Mouse (Mus musculus): ENCODE measurements around the gene Pdpr. TPM values are rescaled to one million over a fixed set of nuclear protein-coding genes. Genes with fewer than 3 reads are reported as not detected.

Gene Pdpr
- polyA plus RNA-seq, 1 experiment from 2014 or later = 9.8 TPM

DNA sequence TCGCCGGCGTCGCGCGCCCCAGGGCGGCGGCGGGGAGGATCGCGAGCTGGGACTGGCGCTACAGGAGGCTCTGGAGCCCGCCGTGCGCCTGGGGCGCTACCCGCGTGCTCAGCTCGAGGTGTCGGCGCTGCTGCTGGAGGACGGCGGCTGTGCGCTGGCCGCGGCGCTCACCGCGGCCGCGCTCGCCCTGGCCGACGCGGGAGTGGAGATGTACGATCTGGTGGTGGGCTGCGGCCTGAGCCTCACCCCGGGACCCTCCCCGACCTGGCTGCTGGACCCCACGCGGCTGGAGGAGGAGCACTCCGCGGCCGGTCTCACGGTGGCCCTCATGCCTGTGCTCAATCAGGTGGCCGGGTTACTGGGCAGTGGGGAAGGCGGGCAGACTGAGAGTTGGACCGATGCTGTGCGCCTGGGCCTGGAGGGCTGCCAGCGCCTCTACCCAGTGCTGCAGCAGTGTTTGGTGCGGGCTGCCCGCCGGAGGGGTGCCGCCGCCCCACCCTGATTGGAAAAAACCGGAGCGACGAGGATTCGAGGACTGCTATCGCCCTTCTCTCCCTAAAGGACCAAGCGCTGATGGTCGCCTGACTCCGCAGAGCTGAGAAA lies 37.6 kb upstream of the Pdpr start:
- Histone ChIP-seq H3K27ac (replicated peaks in 1 of 2; ENCODE audit: control insufficient read depth in 1 of 2, insufficient read depth in 1 of 2, low read depth in 2 of 2, low read length in 2 of 2) (peak overlapping the region; percentile 46 to 85), H3K4me3 (ENCODE audit: control insufficient read depth in 1 of 2, insufficient read depth in 1 of 2, low read depth in 1 of 2, low read length in 2 of 2) (peak overlapping the region; percentile 75 to 97), H3K27me3 (ENCODE audit: control insufficient read depth, insufficient read depth, low read length) (no peaks in the 10 kb centered on the region), H3K4me1 (ENCODE audit: control insufficient read depth in 2 of 2, insufficient read depth in 2 of 2, low read length in 2 of 2) (peaks cover 12 to 28% of the 10 kb centered on the region in 2 experiments; a peak in 3 of 4 replicates), H3K9me3 (ENCODE audit: control insufficient read depth, low read length) (no peaks in the 10 kb centered on the region), H3K9ac (ENCODE audit: low read length) (peak overlapping the region; percentile 92), H3K36me3 (ENCODE audit: control insufficient read depth, insufficient read depth, low read length) (peaks cover 42% of the 10 kb centered on the region), H3K4me2 (ENCODE audit: low read length) (peak overlapping the region; percentile 97)
- peak; percentile 67 for ATAC-seq (ENCODE audit: insufficient number of reproducible peaks, insufficient read depth, low FRiP score, low read depth)
- WGBS = under 1% methylated on average over 48 of the region's 63 CpGs

DNA sequence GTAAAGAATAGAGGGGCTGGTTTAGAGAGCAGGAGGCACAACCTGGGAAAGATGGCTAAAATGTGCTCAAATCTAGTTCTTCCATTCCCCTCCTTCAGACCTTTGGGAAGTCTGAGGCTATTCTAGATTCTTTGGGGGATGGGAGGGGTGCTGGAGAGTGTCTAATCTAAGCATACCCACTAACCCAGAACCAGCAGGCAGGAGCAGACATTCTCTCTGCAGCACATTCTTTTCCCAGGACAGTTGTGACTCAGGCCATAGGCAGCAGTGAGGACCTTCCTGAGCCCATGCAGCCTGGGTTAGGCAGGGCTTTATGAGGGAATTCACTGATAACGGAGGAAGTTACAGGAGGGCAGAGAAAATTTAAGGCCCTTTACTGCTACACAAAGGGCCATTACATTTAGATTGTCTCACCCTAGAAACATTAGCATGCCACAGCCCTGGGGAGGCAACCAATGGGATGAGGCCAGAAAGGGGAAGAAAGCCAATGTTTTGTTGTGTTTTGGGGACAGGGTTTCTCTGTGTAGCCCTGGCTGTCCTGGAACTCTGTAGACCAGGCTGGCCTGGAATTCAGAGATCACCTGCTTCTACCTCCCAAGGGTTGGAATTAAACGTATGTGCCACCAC lies 35.4 kb upstream of the Pdpr start:
- no peak for ATAC-seq (ENCODE audit: insufficient number of reproducible peaks, insufficient read depth, low FRiP score, low read depth)
- peak overlapping the region in 1 of 2 experiments; percentile 21; a peak in 2 of 4 replicates for H3K27ac ChIP-seq (replicated peaks in 1 of 2; ENCODE audit: control insufficient read depth in 1 of 2, insufficient read depth in 1 of 2, low read depth in 2 of 2, low read length in 2 of 2)

DNA sequence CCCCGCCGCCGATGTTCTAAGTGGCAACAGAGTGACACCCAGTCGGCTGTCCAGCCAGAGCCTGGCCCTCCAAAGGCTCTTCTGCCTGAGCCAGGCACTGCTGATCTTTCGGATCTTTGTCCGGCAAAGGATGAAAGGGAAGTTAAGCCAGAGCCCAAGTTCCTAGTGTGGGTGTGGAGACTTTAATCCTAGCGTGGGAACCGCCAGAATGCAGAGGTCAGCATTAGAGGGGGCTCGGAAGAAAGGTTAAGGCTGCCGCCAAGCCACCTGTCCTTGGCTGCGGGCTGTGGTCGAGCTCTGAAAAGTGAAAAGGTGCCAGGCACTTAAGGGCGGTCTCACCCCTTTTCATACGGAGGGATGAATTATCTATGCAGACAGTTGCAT lies 32.8 kb upstream of the Pdpr start:
- H3K4me1 ChIP-seq (ENCODE audit: control insufficient read depth in 2 of 2, insufficient read depth in 2 of 2, low read length in 2 of 2) = peaks cover 12 to 28% of the 10 kb centered on the region in 2 experiments; a peak in 3 of 4 replicates
- H3K4me3 ChIP-seq (ENCODE audit: control insufficient read depth in 1 of 2, insufficient read depth in 1 of 2, low read depth in 1 of 2, low read length in 2 of 2) = peak overlapping the region; percentile 53 to 79
- WGBS = under 1% methylated on average over 14 of the region's 14 CpGs
- H3K27me3 ChIP-seq (ENCODE audit: control insufficient read depth, insufficient read depth, low read length) = no peaks in the 10 kb centered on the region
- no peaks in the 10 kb centered on the region; the same call in 1 of the 2 replicates for H3K36me3 ChIP-seq (ENCODE audit: control insufficient read depth, insufficient read depth, low read length)
- H3K9ac ChIP-seq (ENCODE audit: low read length) = peak overlapping the region; percentile 61
- ATAC-seq (ENCODE audit: insufficient number of reproducible peaks, insufficient read depth, low FRiP score, low read depth) = no peak
- H3K9me3 ChIP-seq (ENCODE audit: control insufficient read depth, low read length) = no peaks in the 10 kb centered on the region
- H3K27ac ChIP-seq (replicated peaks in 1 of 2; ENCODE audit: control insufficient read depth in 1 of 2, insufficient read depth in 1 of 2, low read depth in 2 of 2, low read length in 2 of 2) = no peak overlapping the region
- peak overlapping the region; percentile 77 for H3K4me2 ChIP-seq (ENCODE audit: low read length)

More for the DNA sequence above, 35.4 kb upstream of the Pdpr start:
- Histone ChIP-seq H3K4me2 (ENCODE audit: low read length) (no peak overlapping the region), H3K36me3 (ENCODE audit: control insufficient read depth, insufficient read depth, low read length) (peaks cover 19% of the 10 kb centered on the region), H3K9ac (ENCODE audit: low read length) (no peak overlapping the region), H3K27me3 (ENCODE audit: control insufficient read depth, insufficient read depth, low read length) (no peaks in the 10 kb centered on the region), H3K4me3 (ENCODE audit: control insufficient read depth in 1 of 2, insufficient read depth in 1 of 2, low read depth in 1 of 2, low read length in 2 of 2) (no peak overlapping the region), H3K4me1 (ENCODE audit: control insufficient read depth in 2 of 2, insufficient read depth in 2 of 2, low read length in 2 of 2) (peaks cover 12 to 28% of the 10 kb centered on the region in 2 experiments; a peak in 3 of 4 replicates), H3K9me3 (ENCODE audit: control insufficient read depth, low read length) (no peaks in the 10 kb centered on the region)
- 40% methylated on average over 2 of the region's 2 CpGs for WGBS

DNA sequence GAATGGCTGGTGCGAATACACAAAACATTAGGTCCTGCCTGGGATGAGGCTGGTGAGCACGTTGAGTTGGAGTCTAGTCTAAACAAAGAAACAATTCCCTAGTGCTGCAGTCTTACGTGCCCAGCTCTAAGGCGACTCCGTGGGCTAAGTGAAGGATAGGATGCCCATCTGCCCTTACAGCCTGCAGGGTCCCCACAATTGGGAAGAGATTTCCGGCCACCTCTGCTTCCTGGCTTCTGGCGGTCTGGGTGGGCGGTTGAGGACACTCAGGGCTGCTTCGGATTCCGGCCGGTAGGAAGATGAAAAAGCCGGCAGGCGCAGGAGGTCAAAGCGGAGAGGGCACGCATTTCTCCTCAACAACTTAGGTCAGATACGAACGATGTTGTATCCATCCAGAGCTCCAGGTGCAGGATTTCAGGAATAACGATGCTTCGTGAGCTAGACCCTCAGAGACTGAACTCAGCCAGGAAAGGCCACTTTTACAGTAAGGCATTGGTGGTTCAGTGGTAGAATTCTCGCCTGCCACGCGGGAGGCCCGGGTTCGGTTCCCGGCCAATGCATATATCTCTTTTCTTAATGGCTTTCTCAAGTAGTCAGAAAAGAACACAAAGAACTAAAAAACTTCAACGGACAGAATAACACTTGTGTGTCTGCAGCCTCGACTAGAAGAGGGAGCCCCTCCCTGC lies 32.2 kb upstream of the Pdpr start:
- Histone ChIP-seq H3K27ac (replicated peaks in 1 of 2; ENCODE audit: control insufficient read depth in 1 of 2, insufficient read depth in 1 of 2, low read depth in 2 of 2, low read length in 2 of 2) (no peak overlapping the region), H3K4me3 (ENCODE audit: control insufficient read depth in 1 of 2, insufficient read depth in 1 of 2, low read depth in 1 of 2, low read length in 2 of 2) (peak overlapping the region; percentile 53 to 79), H3K9ac (ENCODE audit: low read length) (peak overlapping the region; percentile 61), H3K4me2 (ENCODE audit: low read length) (peak overlapping the region; percentile 77), H3K27me3 (ENCODE audit: control insufficient read depth, insufficient read depth, low read length) (no peaks in the 10 kb centered on the region), H3K4me1 (ENCODE audit: control insufficient read depth in 2 of 2, insufficient read depth in 2 of 2, low read length in 2 of 2) (peaks cover 11 to 25% of the 10 kb centered on the region in 2 experiments; a peak in 3 of 4 replicates), H3K9me3 (ENCODE audit: control insufficient read depth, low read length) (no peaks in the 10 kb centered on the region), H3K36me3 (ENCODE audit: control insufficient read depth, insufficient read depth, low read length) (no peaks in the 10 kb centered on the region; the same call in 1 of the 2 replicates)
- under 1% methylated on average over 27 of the region's 27 CpGs for WGBS
- ATAC-seq (ENCODE audit: insufficient number of reproducible peaks, insufficient read depth, low FRiP score, low read depth) = peak; percentile 64

DNA sequence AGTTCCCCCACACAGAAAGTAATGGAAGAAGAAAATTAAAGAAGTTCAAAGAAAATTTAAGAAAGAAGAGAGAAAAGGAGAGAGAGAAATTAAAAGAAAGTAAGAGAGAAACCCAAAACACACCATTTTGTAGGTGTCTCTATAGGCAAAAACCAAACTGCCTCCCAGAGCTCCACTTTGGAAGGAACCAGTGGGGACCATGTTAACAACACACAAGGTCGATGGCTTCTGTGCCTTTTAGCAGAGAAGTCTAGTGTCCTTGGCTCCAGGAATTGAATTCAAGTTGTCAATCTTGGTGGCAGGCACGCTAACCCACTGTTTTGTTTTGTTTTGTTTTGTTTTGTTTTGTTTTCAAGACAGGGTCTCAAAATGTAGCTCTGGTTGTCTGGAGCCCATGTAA lies 31.5 kb upstream of the Pdpr start:
- ATAC-seq (ENCODE audit: insufficient number of reproducible peaks, insufficient read depth, low FRiP score, low read depth) = no peak
- 48% methylated on average over 2 of the region's 2 CpGs for WGBS
- no peak overlapping the region for H3K9ac ChIP-seq (ENCODE audit: low read length)
- H3K27ac ChIP-seq (replicated peaks in 1 of 2; ENCODE audit: control insufficient read depth in 1 of 2, insufficient read depth in 1 of 2, low read depth in 2 of 2, low read length in 2 of 2) = no peak overlapping the region
- peak overlapping the region; percentile 77 for H3K4me2 ChIP-seq (ENCODE audit: low read length)
- peaks cover 8 to 18% of the 10 kb centered on the region in 2 experiments; a peak in 3 of 4 replicates for H3K4me1 ChIP-seq (ENCODE audit: control insufficient read depth in 2 of 2, insufficient read depth in 2 of 2, low read length in 2 of 2)
- H3K4me3 ChIP-seq (ENCODE audit: control insufficient read depth in 1 of 2, insufficient read depth in 1 of 2, low read depth in 1 of 2, low read length in 2 of 2) = peak overlapping the region in 1 of 2 experiments; percentile 53; a peak in 1 of 4 replicates
- no peaks in the 10 kb centered on the region for H3K27me3 ChIP-seq (ENCODE audit: control insufficient read depth, insufficient read depth, low read length)
- H3K36me3 ChIP-seq (ENCODE audit: control insufficient read depth, insufficient read depth, low read length) = no peaks in the 10 kb centered on the region; the same call in 1 of the 2 replicates
- H3K9me3 ChIP-seq (ENCODE audit: control insufficient read depth, low read length) = no peaks in the 10 kb centered on the region

DNA sequence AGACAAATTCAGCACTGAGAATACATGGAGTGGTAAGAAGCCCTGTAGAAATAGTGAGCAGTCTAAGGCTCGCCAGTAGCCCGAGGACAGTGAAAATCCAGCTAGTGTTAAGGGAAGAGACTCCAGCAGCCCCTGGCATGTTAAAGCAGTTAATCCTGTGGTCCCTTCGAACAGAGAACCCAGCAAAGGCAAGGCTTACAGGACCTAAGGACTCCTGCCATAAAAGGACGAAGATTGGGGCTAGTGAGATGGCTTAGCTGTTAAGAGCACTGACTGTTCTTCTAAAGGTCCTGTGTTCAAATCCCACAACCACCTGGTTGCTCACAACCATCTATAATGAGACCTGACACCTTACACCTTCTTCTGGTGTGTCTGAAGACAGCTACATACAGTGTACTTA lies 28.1 kb upstream of the Pdpr start:
- Histone ChIP-seq H3K4me2 (ENCODE audit: low read length) (no peak overlapping the region), H3K9me3 (ENCODE audit: control insufficient read depth, low read length) (no peaks in the 10 kb centered on the region), H3K4me1 (ENCODE audit: control insufficient read depth in 2 of 2, insufficient read depth in 2 of 2, low read length in 2 of 2) (peaks cover under 1 to 5% of the 10 kb centered on the region in 2 experiments; a peak in 2 of 4 replicates), H3K27ac (replicated peaks in 1 of 2; ENCODE audit: control insufficient read depth in 1 of 2, insufficient read depth in 1 of 2, low read depth in 2 of 2, low read length in 2 of 2) (no peak overlapping the region), H3K9ac (ENCODE audit: low read length) (no peak overlapping the region), H3K27me3 (ENCODE audit: control insufficient read depth, insufficient read depth, low read length) (no peaks in the 10 kb centered on the region), H3K36me3 (ENCODE audit: control insufficient read depth, insufficient read depth, low read length) (no peaks in the 10 kb centered on the region), H3K4me3 (ENCODE audit: control insufficient read depth in 1 of 2, insufficient read depth in 1 of 2, low read depth in 1 of 2, low read length in 2 of 2) (no peak overlapping the region)
- no peak for ATAC-seq (ENCODE audit: insufficient number of reproducible peaks, insufficient read depth, low FRiP score, low read depth)
- WGBS = 65% methylated on average over 4 of the region's 4 CpGs

DNA sequence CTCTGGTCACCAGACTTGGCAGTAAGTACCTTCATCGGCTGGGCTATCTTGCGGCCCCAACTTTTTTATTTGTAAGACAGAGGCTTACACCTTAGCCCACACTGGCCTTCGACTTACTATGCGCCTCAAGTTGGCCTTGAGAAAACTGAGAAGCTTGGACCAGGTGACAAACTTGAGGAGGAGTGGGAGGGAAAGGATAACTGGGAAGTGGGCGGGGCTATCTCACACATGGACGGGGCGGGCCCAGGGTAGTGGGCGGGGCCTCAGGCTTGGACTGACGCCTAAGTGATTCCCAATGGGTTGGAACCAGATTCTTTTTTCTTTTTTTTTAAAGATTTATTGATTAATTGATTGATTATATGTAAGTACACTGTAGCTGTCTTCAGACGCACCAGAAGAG lies 27.0 kb upstream of the Pdpr start:
- H3K27ac ChIP-seq (replicated peaks in 1 of 2; ENCODE audit: control insufficient read depth in 1 of 2, insufficient read depth in 1 of 2, low read depth in 2 of 2, low read length in 2 of 2) = no peak overlapping the region

More for the DNA sequence above, 27.0 kb upstream of the Pdpr start:
- H3K4me2 ChIP-seq (ENCODE audit: low read length) = no peak overlapping the region
- no peaks in the 10 kb centered on the region for H3K9me3 ChIP-seq (ENCODE audit: control insufficient read depth, low read length)
- H3K4me3 ChIP-seq (ENCODE audit: control insufficient read depth in 1 of 2, insufficient read depth in 1 of 2, low read depth in 1 of 2, low read length in 2 of 2) = no peak overlapping the region
- no peaks in the 10 kb centered on the region for H3K27me3 ChIP-seq (ENCODE audit: control insufficient read depth, insufficient read depth, low read length)
- H3K4me1 ChIP-seq (ENCODE audit: control insufficient read depth in 2 of 2, insufficient read depth in 2 of 2, low read length in 2 of 2) = no peaks in the 10 kb centered on the region
- H3K9ac ChIP-seq (ENCODE audit: low read length) = no peak overlapping the region
- 27% methylated on average over 10 of the region's 10 CpGs for WGBS
- ATAC-seq (ENCODE audit: insufficient number of reproducible peaks, insufficient read depth, low FRiP score, low read depth) = no peak
- H3K36me3 ChIP-seq (ENCODE audit: control insufficient read depth, insufficient read depth, low read length) = no peaks in the 10 kb centered on the region
